Mouse (Mus musculus): Measurements from ENCODE around the gene Mrfap1.

DNA sequence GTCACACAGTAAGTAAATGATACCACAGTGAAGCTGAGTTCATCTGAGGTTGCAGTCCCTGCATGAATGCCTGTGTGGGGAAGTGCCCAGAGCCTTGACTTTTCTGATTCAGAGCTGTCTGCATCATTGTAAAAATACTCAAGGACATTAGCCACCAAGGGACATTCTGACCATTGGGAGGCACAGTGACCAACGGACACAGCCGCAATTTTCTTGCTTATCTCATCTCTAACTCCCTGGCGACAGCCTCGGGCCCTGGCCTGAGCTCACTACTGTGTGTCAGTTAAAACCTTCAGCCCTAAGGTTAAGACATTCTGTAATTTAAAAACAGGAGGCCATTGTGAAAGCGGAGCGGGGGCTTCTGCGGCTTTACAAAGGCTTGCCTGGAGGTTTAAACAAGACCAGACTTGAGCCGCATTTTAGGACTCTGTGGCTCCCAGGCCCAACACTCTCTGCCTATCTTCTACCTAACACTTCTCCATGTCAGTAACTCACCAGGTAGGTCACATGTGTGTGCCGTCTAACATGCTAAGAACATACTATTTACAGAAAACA is 20.5 kb downstream of the Mrfap1 start:
- no peak for TF ChIP-seq POLR2A (IDR thresholded peaks at IDR 0.05; ENCODE audit: borderline replicate concordance, extremely low read depth, insufficient read depth, insufficient read length, poor library complexity, severe bottlenecking)
- no peak for TF ChIP-seq CTCF (IDR thresholded peaks at IDR 0.05; ENCODE audit: borderline replicate concordance, extremely low read depth, insufficient read depth, insufficient read length)

Data from brain, embryonic 14.5 days (tissue).